Mouse (Mus musculus): Measurements from ENCODE around the gene Pign. TPM values are rescaled to one million over a fixed set of nuclear protein-coding genes. Genes with fewer than 3 reads are reported as not detected.

Pign gene
- polyA plus RNA-seq (2014; fragmentation: Illumina TruSeq; extraction: RNeasy Lipid Tissue Mini Kit (QIAGEN cat#74804); ENCODE audit: low read depth, low replicate concordance) = 49.1 TPM

GRCm38 (mm10) chr1:105663171-105663961 is at the start of gene Pign, which contains the start of gene Relch:
Pign (minus strand) TSS chr1:105663677.
Relch (plus strand) TSS chr1:105663861.

Other genes with a start within 250 kb of the Pign start
- gene Relch, start 184 bp upstream of the Pign start, polyA plus RNA-seq (2014; fragmentation: Illumina TruSeq; extraction: RNeasy Lipid Tissue Mini Kit (QIAGEN cat#74804); ENCODE audit: low read depth, low replicate concordance) = 50.6 TPM
- 3.1 TPM for gene Tnfrsf11a, start 117.0 kb upstream of the Pign start, polyA plus RNA-seq (2014; fragmentation: Illumina TruSeq; extraction: RNeasy Lipid Tissue Mini Kit (QIAGEN cat#74804); ENCODE audit: low read depth, low replicate concordance)